Mouse (Mus musculus): ENCODE measurements at regions not wholly inside any gene's neighbourhood (a gene's known extent, or its start where the extent isn't known, plus 50 kb on each side); places are given as distances from the start of the nearest gene placed in this dataset.
"Not testable (repeated sequence)": the region's sequence is repeated elsewhere in the genome, so short reads cannot be mapped to it uniquely, and the experiment has no call there.

GRCm38 (mm10) chr14:87746011-87746410 lies 329.6 kb downstream of the Tdrd3 start:
- intact Hi-C loops (cut with DNase I), result loop anchor here (10.0 kb wide), 1 partner anchor 1229 kb away; no protein-coding TSS in a partner anchor
- H3K27ac ChIP-seq, result no peak overlapping the region
- H3K4me3 ChIP-seq, result no peak overlapping the region
- TF ChIP-seq CTCF (IDR thresholded peaks at IDR 0.05), result no peak
- DNase-seq (ENCODE audit: extremely low spot score in 1 of 2, low spot score in 2 of 2), result no peak

- intact Hi-C loops (cut with DNase I), result loop anchor here (10.0 kb wide), 1 partner anchor 1226 kb away; no protein-coding TSS in a partner anchor
- H3K4me3 ChIP-seq, result no peak overlapping the region
- H3K27ac ChIP-seq, result no peak overlapping the region
- no peak for TF ChIP-seq CTCF (IDR thresholded peaks at IDR 0.05)
- DNase-seq (ENCODE audit: extremely low spot score in 1 of 2, low spot score in 2 of 2), result no peak
Observed at GRCm38 (mm10) chr14:87749068-87749467, 332.6 kb downstream of the Tdrd3 start.

GRCm38 (mm10) chr14:87749762-87750161 lies 333.3 kb downstream of the Tdrd3 start:
- no peak overlapping the region for H3K27ac ChIP-seq
- no peak for DNase-seq (ENCODE audit: extremely low spot score in 1 of 2, low spot score in 2 of 2)
- no peak overlapping the region for H3K4me3 ChIP-seq
- intact Hi-C loops (cut with DNase I), result loop anchor here (10.0 kb wide), 1 partner anchor 1225 kb away; no protein-coding TSS in a partner anchor
- TF ChIP-seq CTCF (IDR thresholded peaks at IDR 0.05), result peak; percentile 33

DNA sequence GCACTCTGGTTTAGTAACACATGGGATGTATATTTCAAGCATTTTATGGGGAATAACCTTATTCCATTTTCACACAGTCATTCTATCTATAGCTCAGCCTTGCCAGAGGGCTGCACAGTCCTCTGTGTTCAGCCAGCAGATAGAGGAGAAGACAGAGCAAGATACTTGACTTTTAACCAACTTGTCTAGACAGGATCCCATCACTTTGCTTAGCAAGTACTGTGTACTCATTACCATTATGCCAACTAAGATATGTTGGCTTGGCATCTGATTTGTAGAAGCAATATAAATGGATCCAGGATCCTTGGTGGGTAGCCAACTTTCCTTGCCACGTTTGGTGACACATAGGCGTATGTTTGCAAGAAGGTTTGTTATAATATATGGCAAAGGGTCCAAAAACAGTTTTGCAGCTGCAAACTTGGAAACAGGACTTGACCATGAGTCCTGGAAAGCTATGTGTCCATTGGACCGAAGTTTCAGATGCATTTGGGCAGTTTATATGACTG lies 334.3 kb downstream of the Tdrd3 start:
- no peak overlapping the region for H3K4me3 ChIP-seq
- intact Hi-C loops (cut with DNase I), result no loop called here
- no peak for TF ChIP-seq CTCF (IDR thresholded peaks at IDR 0.05)
- no peak for DNase-seq (ENCODE audit: extremely low spot score in 1 of 2, low spot score in 2 of 2)
- no peak overlapping the region for H3K27ac ChIP-seq

DNA sequence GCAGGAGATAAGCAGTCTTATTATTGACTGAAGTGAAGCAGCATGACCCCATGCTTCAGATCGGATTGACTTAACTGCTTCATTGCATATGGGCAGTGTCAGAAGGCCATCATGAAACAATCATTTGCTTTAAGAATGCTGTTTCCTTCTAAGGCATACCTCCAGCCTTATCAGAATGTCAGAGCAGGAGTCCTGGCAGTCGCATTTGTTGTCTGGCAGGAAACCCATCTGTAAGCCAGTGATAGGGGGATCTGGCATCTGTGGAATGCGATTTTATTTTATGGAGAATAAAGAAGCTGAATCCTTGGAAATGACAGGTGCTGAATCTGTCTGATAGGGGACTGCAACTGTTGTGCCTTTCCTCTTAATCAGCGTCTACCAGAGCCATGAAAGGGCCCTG lies 338.3 kb downstream of the Tdrd3 start:
- Histone ChIP-seq H3K27ac (no peak overlapping the region), H3K4me3 (no peak overlapping the region)
- no peak for TF ChIP-seq CTCF (IDR thresholded peaks at IDR 0.05)
- DNase-seq (ENCODE audit: extremely low spot score in 1 of 2, low spot score in 2 of 2), result no peak
- intact Hi-C loops (cut with DNase I), result no loop called here

DNA sequence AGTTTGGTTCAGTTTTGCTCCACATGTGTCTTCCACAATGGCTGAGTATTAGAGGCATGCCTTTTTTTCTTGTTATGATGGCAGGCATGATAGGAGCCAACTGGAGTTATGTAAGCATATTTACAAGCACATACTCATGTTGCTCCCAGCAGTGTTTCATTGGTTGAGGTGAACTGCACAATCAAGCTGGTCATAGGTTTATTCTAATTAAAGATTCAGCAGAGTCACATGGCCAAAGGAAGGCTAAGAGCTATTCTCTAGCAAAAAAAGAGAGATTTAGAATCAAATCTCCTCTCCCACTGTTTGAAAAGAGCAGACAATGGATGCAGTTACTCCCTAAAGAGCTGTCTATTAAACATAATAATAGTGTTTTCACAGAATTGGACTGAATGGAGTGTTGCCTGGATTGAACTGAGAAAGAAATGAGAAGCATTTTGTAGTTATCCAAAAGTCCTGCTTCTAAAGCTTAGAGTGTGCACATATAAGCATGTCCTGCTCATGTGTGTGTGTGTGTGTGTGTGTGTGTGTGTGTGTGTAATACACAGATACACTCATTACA lies 359.0 kb downstream of the Tdrd3 start:
- Histone ChIP-seq H3K4me3 (no peak overlapping the region), H3K27ac (no peak overlapping the region)
- no peak for TF ChIP-seq CTCF (IDR thresholded peaks at IDR 0.05)
- DNase-seq (ENCODE audit: extremely low spot score in 1 of 2, low spot score in 2 of 2), result no peak
- intact Hi-C loops (cut with DNase I), result no loop called here

DNA sequence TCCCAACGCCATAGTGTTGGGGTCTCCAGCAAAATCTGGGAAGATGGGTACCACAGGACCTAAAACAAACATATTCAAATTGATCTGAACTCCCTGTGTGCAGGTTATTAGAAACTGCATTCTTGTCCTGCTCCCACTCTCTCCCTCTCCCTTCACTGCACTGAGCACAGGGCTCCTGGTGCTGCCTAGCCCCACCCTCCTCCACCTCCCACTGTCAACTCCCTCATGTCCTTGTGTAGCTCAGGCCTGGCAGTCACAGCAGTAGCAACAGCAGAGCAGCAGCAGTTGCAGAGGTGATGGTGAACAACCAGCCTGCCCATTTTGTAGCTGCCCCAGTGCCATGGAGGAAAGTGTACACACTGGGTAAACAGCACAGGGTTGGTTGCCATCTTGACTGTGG lies 383.4 kb downstream of the Tdrd3 start:
- Histone ChIP-seq H3K27ac (no peak overlapping the region), H3K4me3 (no peak overlapping the region)
- TF ChIP-seq CTCF (IDR thresholded peaks at IDR 0.05), result no peak
- DNase-seq (ENCODE audit: extremely low spot score in 1 of 2, low spot score in 2 of 2), result no peak
- intact Hi-C loops (cut with DNase I), result no loop called here

DNA sequence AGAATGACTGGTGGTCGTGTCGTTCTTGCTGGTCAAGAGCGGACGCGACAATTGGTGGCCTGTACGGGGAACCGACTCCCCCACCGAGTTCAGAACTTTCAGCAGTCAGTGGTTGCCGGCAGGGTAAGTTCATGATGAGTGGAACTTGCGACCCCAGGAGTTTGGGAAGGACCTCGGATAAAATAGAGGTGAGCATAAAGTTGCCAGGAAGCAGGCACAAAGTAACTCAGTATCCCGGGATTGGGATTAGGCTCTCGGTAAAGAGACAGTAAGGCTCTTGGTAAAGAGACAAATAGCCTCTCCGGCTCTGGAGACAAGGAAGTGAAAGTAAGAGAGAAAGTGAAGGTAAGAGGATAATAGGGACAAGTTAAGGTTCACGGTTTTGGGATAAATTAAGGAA lies 393.2 kb downstream of the Tdrd3 start:
- intact Hi-C loops (cut with DNase I); H3K4me3 ChIP-seq: not testable (repeated sequence)
- peak in 1 of 2 experiments; percentile 11 for DNase-seq (ENCODE audit: extremely low spot score in 1 of 2, low spot score in 2 of 2)

DNA sequence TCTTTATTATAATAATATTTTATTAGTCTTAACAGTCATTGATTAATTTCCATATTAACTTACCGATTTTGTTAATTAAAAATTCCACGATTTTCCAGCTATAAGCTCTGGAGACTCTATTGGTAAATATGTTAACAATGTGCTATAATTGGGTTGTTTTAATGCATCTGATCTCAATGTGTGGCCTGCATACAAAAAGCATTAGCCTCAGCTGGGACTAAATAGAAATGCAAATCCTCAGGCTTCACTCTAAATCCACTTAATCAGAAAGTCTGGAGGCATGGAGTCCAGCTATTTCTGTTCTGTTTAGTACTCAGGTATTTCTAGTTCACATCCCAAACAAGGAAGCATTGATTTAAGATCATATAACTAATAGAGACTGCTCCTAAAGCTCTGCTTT lies 427.7 kb downstream of the Tdrd3 start:
- TF ChIP-seq CTCF (IDR thresholded peaks at IDR 0.05), result no peak
- DNase-seq (ENCODE audit: extremely low spot score in 1 of 2, low spot score in 2 of 2), result no peak
- Histone ChIP-seq H3K4me3 (no peak overlapping the region), H3K27ac (no peak overlapping the region)
- intact Hi-C loops (cut with DNase I), result no loop called here

More for the DNA sequence above, 393.2 kb downstream of the Tdrd3 start:
- H3K27ac ChIP-seq, result not testable (repeated sequence)

DNA sequence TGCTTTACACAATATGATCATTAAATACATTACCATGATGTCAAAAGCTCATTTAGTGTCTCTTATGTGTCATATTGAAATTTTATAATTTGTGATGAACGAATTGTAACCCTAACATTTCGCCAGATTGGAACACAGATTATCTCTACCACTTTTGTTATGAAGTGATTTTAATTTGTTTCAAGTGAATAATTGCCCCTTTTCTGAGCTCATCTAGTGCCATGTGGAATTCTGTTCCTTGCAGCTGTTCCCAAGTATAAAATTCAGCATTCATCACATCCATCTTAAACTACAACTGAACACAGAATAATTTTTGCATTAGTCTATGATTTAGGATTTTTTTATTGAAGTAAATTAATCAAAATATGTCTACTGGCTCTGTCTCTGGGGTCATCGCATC lies 445.0 kb downstream of the Tdrd3 start:
- intact Hi-C loops (cut with DNase I), result no loop called here
- no peak overlapping the region for H3K27ac ChIP-seq
- no peak for DNase-seq (ENCODE audit: extremely low spot score in 1 of 2, low spot score in 2 of 2)

GRCm38 (mm10) chr14:87864388-87865215 lies 448.2 kb downstream of the Tdrd3 start:
- no peak for DNase-seq (ENCODE audit: extremely low spot score in 1 of 2, low spot score in 2 of 2)
- intact Hi-C loops (cut with DNase I), result no loop called here
- H3K4me3 ChIP-seq, result no peak overlapping the region
- TF ChIP-seq CTCF (IDR thresholded peaks at IDR 0.05), result no peak
- no peak overlapping the region for H3K27ac ChIP-seq

More for the DNA sequence above, 445.0 kb downstream of the Tdrd3 start:
- H3K4me3 ChIP-seq, result no peak overlapping the region
- no peak for TF ChIP-seq CTCF (IDR thresholded peaks at IDR 0.05)

Measured in left cerebral cortex, adult 2 months (tissue).